Mouse (Mus musculus) embryonic fibroblast, embryonic 13.5 days (primary cell): ENCODE measurements at regions not wholly inside any gene's neighbourhood (a gene's known extent, or its start where the extent isn't known, plus 50 kb on each side); places are given as distances from the start of the nearest gene placed in this dataset.

Source experiments
- H3K27ac ChIP-seq: 2 replicates; pipeline ENCODE4 v1.5.1; 2012; ENCODE audit warnings: low read length, control low read depth, inconsistent platforms; ENCODE audit not compliant: insufficient read depth
- H3K4me1 ChIP-seq: 2 replicates; pipeline ENCODE4 v1.6.1; 2011; ENCODE audit warnings: low read length; ENCODE audit not compliant: control insufficient read depth, insufficient read depth
- H3K4me3 ChIP-seq: 2 replicates; pipeline ENCODE4 v1.5.1; 2011; ENCODE audit warnings: mild to moderate bottlenecking, control low read depth, low read length; ENCODE audit not compliant: insufficient read depth
- CTCF ChIP-seq: IDR thresholded peaks from 2 replicates; pipeline ENCODE4 v1.5.1; 2011; ENCODE audit warnings: mild to moderate bottlenecking, control low read depth, low read length, moderate library complexity, borderline replicate concordance; ENCODE audit not compliant: insufficient read depth
- POLR2A ChIP-seq: IDR thresholded peaks from 2 replicates; pipeline ENCODE4 v1.6.1; 2011; ENCODE audit warnings: low read depth, mild to moderate bottlenecking, control low read depth, low read length, moderate library complexity

GRCm38 (mm10) chr13:35395630-35396029, 264.0 kb upstream of the Cdyl start:
- Histone ChIP-seq H3K4me3 (no peak overlapping the region), H3K27ac (peak overlapping the region; percentile 64), H3K4me1 (peaks cover 13% of the 10 kb centered on the region)
- TF ChIP-seq CTCF (no peak), POLR2A (no peak)

GRCm38 (mm10) chr13:35397166-35397565, 262.5 kb upstream of the Cdyl start:
- H3K4me1 ChIP-seq: peaks cover 11% of the 10 kb centered on the region
- TF ChIP-seq CTCF (no peak), POLR2A (no peak)

GRCm38 (mm10) chr13:35398192-35398591, 261.4 kb upstream of the Cdyl start:
- TF ChIP-seq CTCF (no peak), POLR2A (no peak)
- H3K4me3 ChIP-seq: no peak overlapping the region
- H3K4me1 ChIP-seq: peaks cover 11% of the 10 kb centered on the region
- no peak overlapping the region for H3K27ac ChIP-seq

More at GRCm38 (mm10) chr13:35397166-35397565, 262.5 kb upstream of the Cdyl start:
- no peak overlapping the region for H3K27ac ChIP-seq
- H3K4me3 ChIP-seq: no peak overlapping the region

GRCm38 (mm10) chr13:35402856-35403255, 256.8 kb upstream of the Cdyl start:
- H3K27ac ChIP-seq: no peak overlapping the region
- no peaks in the 10 kb centered on the region for H3K4me1 ChIP-seq
- TF ChIP-seq CTCF (no peak), POLR2A (no peak)
- H3K4me3 ChIP-seq: no peak overlapping the region

- Histone ChIP-seq H3K27ac (no peak overlapping the region), H3K4me1 (no peaks in the 10 kb centered on the region), H3K4me3 (no peak overlapping the region)
- TF ChIP-seq POLR2A (no peak), CTCF (no peak)
Measured at GRCm38 (mm10) chr13:35404428-35404827, 255.2 kb upstream of the Cdyl start.

- TF ChIP-seq CTCF: no peak
- TF ChIP-seq POLR2A: no peak
- no peaks in the 10 kb centered on the region for H3K4me1 ChIP-seq
Measured at GRCm38 (mm10) chr13:35405384-35405783, 254.2 kb upstream of the Cdyl start.

GRCm38 (mm10) chr13:35417500-35417899, 242.1 kb upstream of the Cdyl start:
- H3K27ac ChIP-seq: no peak overlapping the region
- TF ChIP-seq POLR2A (no peak), CTCF (no peak)
- no peak overlapping the region for H3K4me3 ChIP-seq
- no peaks in the 10 kb centered on the region for H3K4me1 ChIP-seq

More at GRCm38 (mm10) chr13:35405384-35405783, 254.2 kb upstream of the Cdyl start:
- Histone ChIP-seq H3K27ac (no peak overlapping the region), H3K4me3 (no peak overlapping the region)

GRCm38 (mm10) chr13:35420076-35420475, 239.6 kb upstream of the Cdyl start:
- TF ChIP-seq POLR2A (no peak), CTCF (no peak)
- no peak overlapping the region for H3K4me3 ChIP-seq
- no peaks in the 10 kb centered on the region for H3K4me1 ChIP-seq

GRCm38 (mm10) chr13:35426061-35426460, 233.6 kb upstream of the Cdyl start:
- Histone ChIP-seq H3K4me1 (no peaks in the 10 kb centered on the region), H3K27ac (no peak overlapping the region), H3K4me3 (no peak overlapping the region)
- TF ChIP-seq POLR2A: no peak

More at GRCm38 (mm10) chr13:35420076-35420475, 239.6 kb upstream of the Cdyl start:
- no peak overlapping the region for H3K27ac ChIP-seq

GRCm38 (mm10) chr13:35435173-35435572, 224.5 kb upstream of the Cdyl start:
- Histone ChIP-seq H3K4me3 (no peak overlapping the region), H3K27ac (no peak overlapping the region), H3K4me1 (peaks cover 6% of the 10 kb centered on the region)
- TF ChIP-seq POLR2A (no peak), CTCF (no peak)

- TF ChIP-seq CTCF (no peak), POLR2A (no peak)
- 0 out of 2 replicates have a peak, but pooled peaks cover 4% of the 10 kb centered on the region for H3K4me1 ChIP-seq
Measured at GRCm38 (mm10) chr13:35447661-35448060, 212.0 kb upstream of the Cdyl start.

More at GRCm38 (mm10) chr13:35447661-35448060, 212.0 kb upstream of the Cdyl start:
- H3K4me3 ChIP-seq: no peak overlapping the region
- H3K27ac ChIP-seq: no peak overlapping the region
